Mouse (Mus musculus) CH12.LX (cell line): ENCODE data around the gene Hgd. TPM values are rescaled to one million over a fixed set of nuclear protein-coding genes. Genes with fewer than 3 reads are reported as not detected.

Experiments
- DNase-seq: peaks from one replicate; pipeline ENCODE4 v3.0.0-alpha.2; 2013; ENCODE audit errors: extremely low read depth
- H3K27ac ChIP-seq: 2 replicates; pipeline ENCODE4 v1.5.1; 2012; ENCODE audit warnings: low read depth, mild to moderate bottlenecking, control low read depth, moderate library complexity; ENCODE audit not compliant: insufficient read depth
- H3K27me3 ChIP-seq: replicated peaks from 2 replicates; pipeline ENCODE3; 2012; ENCODE audit warnings: inconsistent platforms
- H3K36me3 ChIP-seq, 2 experiments: replicated peaks in 1 of 2; 2 replicates each; pipeline versions ENCODE3 to v1.6.1; 2012; ENCODE audit warnings: inconsistent platforms in 1 of 2, low read length in 1 of 2, mild to moderate bottlenecking in 1 of 2, mixed read lengths in 1 of 2, moderate library complexity in 1 of 2; ENCODE audit not compliant: control insufficient read depth in 1 of 2, insufficient read depth in 1 of 2
- H3K4me1 ChIP-seq, 2 experiments: 2 replicates each; pipeline ENCODE4 v1.6.1; 2012; ENCODE audit warnings: inconsistent platforms in 1 of 2, moderate library complexity in 1 of 2; ENCODE audit not compliant: insufficient read depth in 2 of 2, control insufficient read depth in 1 of 2
- H3K4me2 ChIP-seq: 2 replicates; pipeline ENCODE4 v1.6.1; 2012; ENCODE audit warnings: low read depth, mild to moderate bottlenecking, control low read depth; ENCODE audit not compliant: poor library complexity, insufficient read depth, severe bottlenecking
- H3K4me3 ChIP-seq, 3 experiments: fragments of 150-350 bp in 1 of 3; sonication (generic) in 1 of 3; replicated peaks in 1 of 3; 2 replicates each; pipeline versions ENCODE3 to v1.5.1; 2011 to 2012; ENCODE audit warnings: low read depth in 2 of 3, low read length in 2 of 3, mild to moderate bottlenecking in 2 of 3, moderate library complexity in 2 of 3, control low read depth in 1 of 3, improper control_type of control experiment in 1 of 3, inconsistent platforms in 1 of 3, mixed read lengths in 1 of 3; ENCODE audit not compliant: poor library complexity in 1 of 3
- H3K79me2 ChIP-seq: replicated peaks from 2 replicates; pipeline ENCODE4 v1.6.1; 2012; ENCODE audit warnings: mild to moderate bottlenecking, moderate library complexity; ENCODE audit not compliant: control insufficient read depth, poor library complexity, insufficient read depth, severe bottlenecking; ENCODE audit errors: extremely low read depth
- H3K9ac ChIP-seq: 2 replicates; pipeline ENCODE4 v1.6.1; 2012; ENCODE audit warnings: low read depth, mild to moderate bottlenecking, control low read depth, moderate library complexity; ENCODE audit not compliant: insufficient read depth
- H3K9me3 ChIP-seq: replicated peaks from 2 replicates; pipeline ENCODE3; 2012; ENCODE audit warnings: low read length, inconsistent platforms, mixed read lengths
- BHLHE40 ChIP-seq: IDR thresholded peaks from 2 replicates; pipeline ENCODE4 v1.6.1; 2011; ENCODE audit warnings: mild to moderate bottlenecking, low read depth, low read length, improper control_type of control experiment
- CHD1 ChIP-seq: IDR thresholded peaks from 2 replicates; pipeline ENCODE4 v1.6.1; 2012; ENCODE audit warnings: low read depth, low read length, improper control_type of control experiment, inconsistent platforms
- CHD2 ChIP-seq: IDR thresholded peaks from 2 replicates; pipeline ENCODE4 v1.6.1; 2011; ENCODE audit warnings: low read length, improper control_type of control experiment
- E2F4 ChIP-seq: IDR thresholded peaks from 2 replicates; pipeline ENCODE4 v1.6.1; 2011; ENCODE audit warnings: low read depth, low read length, improper control_type of control experiment; ENCODE audit not compliant: insufficient replicate concordance
- ELF1 ChIP-seq: IDR thresholded peaks from 2 replicates; pipeline ENCODE4 v1.6.1; 2014; ENCODE audit warnings: low read depth, mild to moderate bottlenecking, inconsistent platforms, low read length, improper control_type of control experiment
- EP300 ChIP-seq: IDR thresholded peaks from 2 replicates; pipeline ENCODE4 v1.6.1; 2011; ENCODE audit warnings: low read length, improper control_type of control experiment
- GABPA ChIP-seq: IDR thresholded peaks from 2 replicates; pipeline ENCODE4 v1.6.1; 2012; ENCODE audit warnings: low read depth, low read length, improper control_type of control experiment, inconsistent platforms; ENCODE audit not compliant: insufficient replicate concordance
- HCFC1 ChIP-seq: IDR thresholded peaks from 2 replicates; pipeline ENCODE4 v1.6.1; 2012; ENCODE audit warnings: low read depth, mild to moderate bottlenecking, inconsistent platforms, low read length, improper control_type of control experiment
- JUND ChIP-seq: conservative IDR thresholded peaks from 2 replicates; pipeline ENCODE4 v1.6.1; 2011; ENCODE audit warnings: low read depth, low read length, improper control_type of control experiment
- MAX ChIP-seq: IDR thresholded peaks from 2 replicates; pipeline ENCODE4 v1.6.1; 2011; ENCODE audit warnings: low read length, improper control_type of control experiment
- MAZ ChIP-seq: IDR thresholded peaks from 2 replicates; pipeline ENCODE4 v1.6.1; 2012; ENCODE audit warnings: low read depth, mild to moderate bottlenecking, inconsistent platforms, low read length, improper control_type of control experiment, moderate library complexity
- MEF2A ChIP-seq: IDR thresholded peaks from 2 replicates; pipeline ENCODE4 v1.6.1; 2014; ENCODE audit warnings: low read depth, mild to moderate bottlenecking, inconsistent platforms, low read length, improper control_type of control experiment, borderline replicate concordance
- NRF1 ChIP-seq: IDR thresholded peaks from 2 replicates; pipeline ENCODE4 v1.6.1; 2014; ENCODE audit warnings: low read depth, mild to moderate bottlenecking, inconsistent platforms, low read length, improper control_type of control experiment, moderate library complexity
- POLR2A ChIP-seq: IDR thresholded peaks from 2 replicates; pipeline ENCODE4 v1.6.1; 2011; ENCODE audit warnings: low read depth, mild to moderate bottlenecking, improper control_type of control experiment, low read length
- RCOR1 ChIP-seq: conservative IDR thresholded peaks from 2 replicates; pipeline ENCODE4 v1.6.1; 2012; ENCODE audit warnings: low read depth, mild to moderate bottlenecking, inconsistent platforms, low read length, improper control_type of control experiment
- SIN3A ChIP-seq: IDR thresholded peaks from 2 replicates; pipeline ENCODE4 v1.6.1; 2012; ENCODE audit warnings: low read length, improper control_type of control experiment, inconsistent platforms
- SMC3 ChIP-seq: IDR thresholded peaks from 2 replicates; pipeline ENCODE4 v1.6.1; 2011; ENCODE audit warnings: low read depth, low read length, improper control_type of control experiment
- TBP ChIP-seq: conservative IDR thresholded peaks from 2 replicates; pipeline ENCODE4 v1.6.1; 2011; ENCODE audit warnings: low read depth, low read length, improper control_type of control experiment
- TCF12 ChIP-seq: IDR thresholded peaks from 2 replicates; pipeline ENCODE4 v1.6.1; 2014; ENCODE audit warnings: low read depth, mild to moderate bottlenecking, inconsistent platforms, low read length, improper control_type of control experiment
- UBTF ChIP-seq: IDR thresholded peaks from 2 replicates; pipeline ENCODE4 v1.6.1; 2012; ENCODE audit warnings: low read depth, mild to moderate bottlenecking, inconsistent platforms, low read length, improper control_type of control experiment, moderate library complexity
- USF1 ChIP-seq: IDR thresholded peaks from 2 replicates; pipeline ENCODE4 v1.6.1; 2014; ENCODE audit warnings: low read depth, mild to moderate bottlenecking, inconsistent platforms, low read length, improper control_type of control experiment
- USF2 ChIP-seq: conservative IDR thresholded peaks from 2 replicates; pipeline ENCODE4 v1.6.1; 2011; ENCODE audit warnings: low read depth, low read length, improper control_type of control experiment
- ZC3H11A ChIP-seq: IDR thresholded peaks from 2 replicates; pipeline ENCODE4 v1.6.1; 2012; ENCODE audit warnings: low read depth, mild to moderate bottlenecking, inconsistent platforms, low read length, improper control_type of control experiment
- ZKSCAN1 ChIP-seq: IDR thresholded peaks from 2 replicates; pipeline ENCODE4 v1.6.1; 2012; ENCODE audit warnings: low read depth, inconsistent platforms, low read length, improper control_type of control experiment, borderline replicate concordance
- ZMIZ1 ChIP-seq: IDR thresholded peaks from 2 replicates; pipeline ENCODE4 v1.6.1; 2012; ENCODE audit warnings: low read depth, mild to moderate bottlenecking, inconsistent platforms, low read length, improper control_type of control experiment
- ZNF384 ChIP-seq: IDR thresholded peaks from 2 replicates; pipeline ENCODE4 v1.6.1; 2012; ENCODE audit warnings: low read depth, low read length, improper control_type of control experiment, inconsistent platforms
- dilution Hi-C: fragments of 300-500 bp; cut with MboI; formaldehyde crosslinking; loops from 2 replicates; pipeline ENCODE4 v1.14.3; 2020; ENCODE audit warnings: low sequenced_read_pairs; ENCODE audit not compliant: extremely low pct_unique_long_range_greater_than_20kb, extremely low pct_ligation_motif_present
- in situ Hi-C: fragments of 300-500 bp; cut with MboI; formaldehyde crosslinking; loops from 3 replicates; pipeline ENCODE4 v1.14.3; 2019; ENCODE audit warnings: low sequenced_read_pairs, low pct_ligation_motif_present, low pct_unique_long_range_greater_than_20kb, mixed read lengths
- polyA plus RNA-seq: library from polyadenylated mRNA; unstranded; fragments of >175 nt; gene quantifications from 2 replicates; pipeline ENCODE4 v1.2.1, GENCODE M21; 2012; ENCODE audit warnings: low read depth; ENCODE audit not compliant: insufficient read length
- total RNA-seq, 2 experiments: library from RNA; depleted of rRNA; stranded (reverse); fragments of 300-350 nt in 1 of 2; fragments of >200 nt in 1 of 2; gene quantifications; 2 replicates each; pipeline ENCODE4 v1.2.3; 2012 to 2014

The Hgd gene
- total and polyA plus RNA-seq, 3 experiments: not detected

DNA sequence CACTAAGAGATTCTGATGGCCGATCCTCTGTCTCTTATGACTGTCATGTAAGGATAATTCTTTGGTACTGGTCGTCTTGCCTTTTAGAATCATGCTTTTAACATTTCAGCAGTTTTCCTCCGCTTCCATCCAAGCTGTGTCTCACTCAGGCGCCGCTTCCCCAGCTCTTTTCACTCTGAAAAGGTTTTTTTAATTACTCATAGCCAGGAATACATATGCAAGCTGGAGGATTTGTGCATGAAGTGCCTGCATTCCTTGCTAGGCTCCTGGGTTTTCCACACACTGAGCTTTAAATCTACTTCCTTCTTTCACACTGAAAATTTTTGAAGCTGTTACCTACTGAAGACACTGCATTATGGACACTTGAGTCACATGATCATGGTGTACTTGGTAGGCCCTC is 17.0 kb upstream of the Hgd start:
- in situ Hi-C loops: no loop called here
- Histone ChIP-seq H3K27ac (no peak overlapping the region), H3K4me1 (peaks cover 0 to 6% of the 10 kb centered on the region in 2 experiments; a peak in 2 of 4 replicates), H3K79me2 (no peaks in the 10 kb centered on the region), H3K27me3 (no peaks in the 10 kb centered on the region), H3K4me3 (no peak overlapping the region), H3K9me3 (peaks cover 3% of the 10 kb centered on the region), H3K9ac (no peak overlapping the region), H3K4me2 (no peak overlapping the region), H3K36me3 (peaks cover 35 to 65% of the 10 kb centered on the region in 2 experiments)
- DNase-seq: no peak
- TF ChIP-seq JUND: no peak
- no peak for TF ChIP-seq ZNF384
- dilution Hi-C loops: no loop called here

DNA sequence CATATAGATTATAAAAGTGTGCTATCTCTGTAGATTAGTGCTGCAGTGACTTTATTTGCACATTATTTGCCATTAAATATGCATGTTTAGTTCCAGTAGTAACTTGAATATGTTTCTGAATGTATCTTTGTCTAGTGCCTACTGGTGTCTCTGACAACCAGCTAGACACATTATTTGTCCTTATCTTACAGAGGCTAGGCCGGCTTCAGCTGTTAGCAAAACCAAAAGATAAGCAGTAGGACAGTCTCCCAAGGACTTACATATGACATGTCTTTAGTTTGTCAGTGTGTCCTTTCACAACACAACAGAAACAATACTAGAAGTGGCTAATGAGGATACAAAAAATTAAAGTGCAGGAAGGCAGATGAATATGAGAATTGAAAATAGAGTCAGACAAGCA is 14.8 kb upstream of the Hgd start:
- H3K4me1 ChIP-seq: peaks cover 0 to 6% of the 10 kb centered on the region in 2 experiments; a peak in 2 of 4 replicates
- dilution Hi-C loops (no loop called here), in situ Hi-C loops (no loop called here)
- no peak overlapping the region for H3K4me3 ChIP-seq
- peaks cover 38 to 68% of the 10 kb centered on the region in 2 experiments for H3K36me3 ChIP-seq
- H3K9me3 ChIP-seq: no peaks in the 10 kb centered on the region
- DNase-seq: no peak
- no peak for TF ChIP-seq MAX
- TF ChIP-seq EP300: no peak
- TF ChIP-seq POLR2A: no peak
- TF ChIP-seq ZMIZ1: no peak
- no peak for TF ChIP-seq ZKSCAN1
- TF ChIP-seq TCF12: no peak
- TF ChIP-seq HCFC1: no peak
- no peak for TF ChIP-seq ELF1
- no peak for TF ChIP-seq GABPA
- no peak for TF ChIP-seq USF2
- H3K9ac ChIP-seq: no peak overlapping the region
- no peak overlapping the region for H3K4me2 ChIP-seq
- no peaks in the 10 kb centered on the region for H3K79me2 ChIP-seq
- no peak overlapping the region for H3K27ac ChIP-seq
- no peaks in the 10 kb centered on the region for H3K27me3 ChIP-seq

DNA sequence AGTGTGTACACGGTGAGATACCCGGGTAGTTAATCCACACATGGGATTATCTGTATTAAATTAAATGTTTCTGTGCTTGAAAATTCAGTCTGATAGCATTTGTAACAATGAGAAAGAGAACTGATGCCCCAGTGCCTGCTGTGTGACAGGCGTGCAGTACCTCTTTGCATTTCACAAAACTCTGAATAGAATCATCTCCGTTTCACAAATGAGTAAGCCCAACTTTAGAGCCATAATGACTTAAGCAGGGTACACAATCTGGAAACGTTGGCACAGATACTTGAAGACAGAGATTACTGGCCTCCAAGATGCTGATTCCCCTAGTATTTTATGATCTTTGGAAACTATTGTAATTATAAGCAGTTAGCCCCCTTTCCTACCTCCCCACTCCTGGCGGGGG is 13.8 kb upstream of the Hgd start:
- Histone ChIP-seq H3K79me2 (no peaks in the 10 kb centered on the region), H3K27ac (no peak overlapping the region), H3K9me3 (no peaks in the 10 kb centered on the region), H3K4me3 (no peak overlapping the region), H3K4me1 (peaks cover 0 to 6% of the 10 kb centered on the region in 2 experiments; a peak in 2 of 4 replicates), H3K27me3 (no peaks in the 10 kb centered on the region), H3K36me3 (peaks cover 41 to 71% of the 10 kb centered on the region in 2 experiments), H3K4me2 (no peak overlapping the region), H3K9ac (no peak overlapping the region)
- no peak for DNase-seq
- TF ChIP-seq E2F4: no peak
- TF ChIP-seq RCOR1: no peak
- no peak for TF ChIP-seq CHD2
- TF ChIP-seq SMC3: no peak
- TF ChIP-seq USF2: no peak
- no peak for TF ChIP-seq ZC3H11A
- TF ChIP-seq USF1: no peak
- TF ChIP-seq HCFC1: no peak
- no peak for TF ChIP-seq ZMIZ1
- TF ChIP-seq CHD1: no peak
- TF ChIP-seq MAZ: no peak
- no peak for TF ChIP-seq ZNF384
- no peak for TF ChIP-seq UBTF
- TF ChIP-seq MEF2A: no peak
- no peak for TF ChIP-seq NRF1
- TF ChIP-seq TBP: no peak
- no peak for TF ChIP-seq SIN3A
- TF ChIP-seq BHLHE40: no peak
- dilution Hi-C loops: no loop called here
- in situ Hi-C loops: no loop called here
